Mouse (Mus musculus): ENCODE measurements around the gene Mob3c.

The Mob3c gene

GRCm38 (mm10) chr4:115835576-115835975, 7.7 kb downstream of the Mob3c start:
- no peak for DNase-seq (ENCODE audit: low spot score)

GRCm38 (mm10) chr4:115838196-115838595, 10.3 kb downstream of the Mob3c start:
- no peak for DNase-seq (ENCODE audit: low spot score)

DNA sequence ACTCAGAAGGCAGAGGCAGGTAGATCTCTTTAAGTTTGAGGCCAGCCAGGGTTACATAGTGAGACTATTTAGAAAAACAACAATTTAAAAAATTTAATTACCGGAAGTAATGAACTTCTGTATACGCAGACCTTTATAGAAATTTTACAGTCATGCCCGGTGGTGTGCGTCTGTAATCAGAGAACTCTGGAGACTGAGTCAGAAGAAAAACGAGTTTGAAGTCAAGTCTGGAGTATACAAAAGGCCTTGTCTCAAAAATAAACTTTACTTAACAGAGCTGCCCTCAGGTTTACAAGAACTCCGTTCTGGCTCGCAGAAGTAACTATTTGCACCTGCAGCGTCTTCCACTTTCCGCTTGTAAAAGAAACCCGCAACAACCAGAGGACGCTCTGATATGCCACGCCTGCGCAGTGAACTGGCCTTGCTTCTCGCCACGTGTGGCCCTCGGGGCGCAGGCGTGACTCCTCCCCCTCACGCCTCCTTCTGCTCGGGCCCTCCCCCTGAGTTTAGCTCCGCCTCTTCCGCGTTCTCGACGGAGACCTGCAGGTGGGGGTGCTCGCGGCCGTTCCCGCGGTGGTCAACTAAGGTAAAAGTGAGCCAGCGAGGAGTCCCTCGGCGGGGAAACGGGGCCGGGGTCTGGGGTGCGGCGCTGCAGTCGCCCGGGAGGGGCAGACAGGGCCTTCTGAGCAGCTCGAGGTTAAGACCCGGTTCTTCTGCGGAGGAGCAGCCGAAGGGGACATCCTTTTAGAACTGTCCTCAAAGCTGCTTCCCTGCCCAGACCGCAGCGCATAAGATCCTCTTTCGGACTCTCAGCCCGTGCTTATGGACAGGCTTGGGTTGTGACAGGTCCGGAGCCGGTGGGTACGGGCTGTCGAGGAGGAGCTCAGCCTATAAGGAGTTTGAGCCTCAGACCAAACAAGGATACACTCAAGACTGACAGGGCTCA, 11.1 kb downstream of the Mob3c start, which contains the start of gene Mknk1:
TSS of gene Mknk1 (plus strand) at position 503 of the 946 bp plus-strand sequence.
- peak; percentile 92 for DNase-seq (ENCODE audit: low spot score)

GRCm38 (mm10) chr4:115839956-115840355, 12.1 kb downstream of the Mob3c start:
- DNase-seq (ENCODE audit: low spot score) = no peak

DNA sequence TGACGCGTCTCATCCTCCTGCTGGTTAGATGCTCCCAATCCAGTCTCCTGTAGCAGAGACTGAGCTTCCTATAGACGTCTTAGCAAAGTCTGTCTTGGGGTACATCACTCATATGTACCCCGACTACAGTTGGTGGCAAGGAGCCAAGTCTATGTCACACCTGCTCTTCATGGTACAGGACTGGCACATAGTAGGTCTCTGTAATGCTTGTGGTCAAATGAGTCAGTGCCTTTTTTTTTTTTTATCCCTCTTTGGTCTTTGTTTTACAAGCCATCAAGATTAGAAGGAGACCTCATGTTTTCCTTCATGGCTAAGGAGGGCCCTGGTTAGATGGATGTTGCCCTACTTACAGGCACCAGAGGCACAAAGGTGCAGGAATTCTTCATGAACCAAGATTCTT, 12.9 kb downstream of the Mob3c start:
- no peak for DNase-seq (ENCODE audit: low spot score)

- no peak for DNase-seq (ENCODE audit: low spot score)
Observed at GRCm38 (mm10) chr4:115846656-115847055, 18.8 kb downstream of the Mob3c start.

GRCm38 (mm10) chr4:115847377-115847776, 19.5 kb downstream of the Mob3c start:
- DNase-seq (ENCODE audit: low spot score) = peak; percentile 63

GRCm38 (mm10) chr4:115848083-115848482, 20.2 kb downstream of the Mob3c start:
- no peak for DNase-seq (ENCODE audit: low spot score)

GRCm38 (mm10) chr4:115848990-115849677, 21.2 kb downstream of the Mob3c start:
- DNase-seq (ENCODE audit: low spot score) = no peak

DNA sequence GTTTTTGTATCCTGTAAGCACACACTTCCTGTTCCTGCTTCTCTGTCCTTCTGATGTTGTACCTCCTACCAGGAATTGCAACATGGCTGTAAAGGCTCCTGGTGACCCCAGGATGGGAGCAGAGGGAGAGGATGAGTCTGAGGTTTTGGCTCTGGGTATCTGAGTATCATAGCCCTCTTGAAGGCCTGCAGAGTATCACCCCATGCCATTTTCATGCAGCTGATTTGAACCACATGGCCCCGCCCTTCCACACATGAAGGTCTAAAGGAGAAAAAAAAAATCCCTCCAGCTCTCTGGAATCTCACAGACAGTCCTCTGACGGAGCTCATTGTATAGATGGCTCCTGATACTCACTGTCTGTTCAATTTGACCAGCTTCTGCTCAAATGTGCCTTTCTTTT, 22.2 kb downstream of the Mob3c start:
- no peak for DNase-seq (ENCODE audit: low spot score)

GRCm38 (mm10) chr4:115850631-115851030, 22.7 kb downstream of the Mob3c start:
- DNase-seq (ENCODE audit: low spot score) = no peak

- no peak for DNase-seq (ENCODE audit: low spot score)
Observed at GRCm38 (mm10) chr4:115851569-115851968, 23.7 kb downstream of the Mob3c start.

DNA sequence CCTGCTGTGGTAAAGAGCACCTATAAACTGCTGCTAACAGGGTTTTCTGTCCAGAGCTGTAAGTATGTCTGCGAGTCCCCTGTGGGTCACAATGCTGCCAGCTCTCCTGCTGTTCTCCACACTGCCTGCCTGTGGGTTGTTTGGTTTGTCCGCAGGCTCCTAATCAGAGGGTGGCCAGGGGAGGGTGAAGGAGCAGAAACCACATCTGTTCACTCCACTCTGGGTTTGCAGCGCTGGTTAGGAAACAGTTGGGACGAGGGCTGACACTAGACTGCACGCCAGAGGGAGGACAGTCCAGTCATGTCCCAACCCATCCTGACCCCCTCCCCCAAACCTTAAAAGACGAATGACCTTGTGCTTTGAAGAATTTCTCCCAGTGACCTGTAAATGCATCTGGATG, 27.2 kb downstream of the Mob3c start:
- no peak for DNase-seq (ENCODE audit: low spot score)

GRCm38 (mm10) chr4:115855609-115856008, 27.7 kb downstream of the Mob3c start:
- DNase-seq (ENCODE audit: low spot score) = no peak

- no peak for DNase-seq (ENCODE audit: low spot score)
Observed at GRCm38 (mm10) chr4:115856282-115856681, 28.4 kb downstream of the Mob3c start.

DNA sequence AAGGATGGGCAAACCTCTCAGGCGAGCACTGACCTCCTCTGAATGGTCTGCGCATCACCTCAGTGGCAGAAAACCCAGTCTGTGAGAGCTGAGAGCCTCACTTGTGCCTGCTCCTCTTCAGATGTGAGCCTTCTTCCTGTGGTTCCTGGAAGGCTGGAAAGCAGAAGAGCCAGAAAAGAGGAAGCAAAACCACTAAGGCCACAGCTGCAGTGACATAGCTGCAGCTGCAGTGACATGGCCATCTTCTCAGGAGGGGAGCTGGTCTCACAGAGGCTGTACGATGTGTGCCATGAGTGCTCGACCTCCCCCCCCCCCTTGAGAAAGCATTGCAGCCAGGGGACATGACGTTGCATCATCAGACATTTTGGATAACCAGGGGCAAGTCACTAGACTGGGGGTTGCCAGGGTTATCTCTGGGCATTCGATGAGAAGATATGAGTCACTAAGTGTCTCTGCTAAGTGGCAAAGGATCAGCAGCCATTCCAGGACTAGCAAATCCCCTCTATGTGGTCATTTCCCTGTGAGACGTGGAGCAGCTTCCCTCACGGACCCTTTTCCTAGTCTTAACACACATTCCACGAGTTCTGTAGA, 29.5 kb downstream of the Mob3c start:
- no peak for DNase-seq (ENCODE audit: low spot score)

- DNase-seq (ENCODE audit: low spot score) = no peak
Observed at GRCm38 (mm10) chr4:115863352-115863751, 35.5 kb downstream of the Mob3c start.

DNA sequence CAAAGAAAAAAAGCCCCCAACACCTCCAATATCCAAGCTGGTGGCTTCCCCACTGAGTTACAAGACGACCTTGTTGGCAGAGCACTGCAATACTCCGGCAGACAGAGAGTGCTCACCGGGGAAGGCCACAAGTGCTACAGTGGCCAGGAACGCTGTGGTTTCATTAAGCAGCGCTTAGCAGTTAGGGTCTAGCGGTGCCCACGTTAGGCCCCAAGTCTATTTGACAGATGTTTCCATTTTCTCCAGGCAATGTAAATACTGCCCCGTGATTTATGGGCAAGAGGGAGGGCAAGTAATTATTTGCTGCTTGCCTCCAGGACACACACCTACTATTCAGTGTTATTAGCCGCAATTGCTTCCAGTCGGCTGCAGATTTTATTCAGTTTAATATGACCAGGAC, 36.0 kb downstream of the Mob3c start:
- DNase-seq (ENCODE audit: low spot score) = no peak

DNA sequence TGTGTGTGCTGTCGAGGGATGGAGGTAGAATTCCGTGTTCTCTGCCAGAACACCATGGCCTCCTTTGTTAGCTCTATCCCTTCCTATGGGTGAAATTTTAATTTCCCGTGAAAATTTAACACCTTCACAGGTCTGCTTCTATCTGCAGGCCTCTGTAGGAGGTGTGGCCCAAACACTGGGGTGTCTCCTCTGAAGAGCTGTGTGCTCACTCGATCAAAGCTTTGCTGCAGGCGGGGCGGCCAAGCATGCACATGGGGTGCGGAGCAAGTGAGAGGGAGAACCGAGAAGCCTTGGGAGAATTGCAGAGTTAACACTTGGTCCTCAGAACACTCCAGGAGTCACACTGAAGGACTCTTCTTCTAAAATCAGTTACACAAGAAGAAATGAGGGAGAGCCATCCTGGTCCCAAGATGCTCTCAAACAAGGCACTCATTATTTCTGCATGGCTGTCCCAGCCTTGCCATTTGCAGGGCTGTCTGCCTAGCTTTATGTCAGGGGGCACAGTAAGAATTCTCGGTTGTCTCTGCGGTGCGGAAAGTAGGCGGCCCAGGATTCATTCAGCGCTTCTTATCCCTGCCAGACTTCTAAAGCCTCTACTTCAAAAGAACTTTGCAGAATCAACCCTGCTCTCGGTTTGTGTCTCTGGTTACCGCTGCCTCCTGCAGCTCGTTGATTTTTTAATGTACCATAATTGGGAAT, 41.8 kb downstream of the Mob3c start:
- no peak for DNase-seq (ENCODE audit: low spot score)

- no peak for DNase-seq (ENCODE audit: low spot score)
Observed at GRCm38 (mm10) chr4:115873231-115873630, 45.3 kb downstream of the Mob3c start.

DNA sequence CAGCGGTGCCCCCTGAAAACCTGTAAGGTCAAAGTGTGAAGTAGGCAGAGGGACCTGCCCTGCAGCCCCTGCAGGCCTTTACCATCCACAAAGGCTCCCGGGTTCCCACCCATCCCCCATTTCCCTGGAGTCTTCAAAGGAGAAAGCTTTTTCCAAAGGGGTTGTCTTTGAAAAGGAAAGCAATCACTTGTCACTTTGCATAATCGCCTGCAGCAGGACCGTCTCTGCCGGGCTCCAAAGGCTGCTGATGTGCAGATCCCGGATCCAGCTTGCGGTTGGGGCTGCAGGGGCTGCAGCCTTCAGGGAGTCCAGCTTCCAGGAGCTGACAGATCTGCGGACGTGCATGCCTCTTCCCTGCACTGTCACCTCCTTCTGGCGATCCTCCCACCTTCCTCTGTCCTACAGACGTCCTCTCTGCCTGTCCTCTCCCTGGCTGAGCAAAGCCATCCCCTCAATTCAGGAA, 50.4 kb downstream of the Mob3c start:
- DNase-seq (ENCODE audit: low spot score) = no peak

- no peak for DNase-seq (ENCODE audit: low spot score)
Observed at GRCm38 (mm10) chr4:115878828-115879227, 50.9 kb downstream of the Mob3c start.

All from layer of hippocampus, adult 11-12 months (tissue).